Comparison of ENCODE assay signal across 12 mouse cellular contexts in the genomic region with DNA sequence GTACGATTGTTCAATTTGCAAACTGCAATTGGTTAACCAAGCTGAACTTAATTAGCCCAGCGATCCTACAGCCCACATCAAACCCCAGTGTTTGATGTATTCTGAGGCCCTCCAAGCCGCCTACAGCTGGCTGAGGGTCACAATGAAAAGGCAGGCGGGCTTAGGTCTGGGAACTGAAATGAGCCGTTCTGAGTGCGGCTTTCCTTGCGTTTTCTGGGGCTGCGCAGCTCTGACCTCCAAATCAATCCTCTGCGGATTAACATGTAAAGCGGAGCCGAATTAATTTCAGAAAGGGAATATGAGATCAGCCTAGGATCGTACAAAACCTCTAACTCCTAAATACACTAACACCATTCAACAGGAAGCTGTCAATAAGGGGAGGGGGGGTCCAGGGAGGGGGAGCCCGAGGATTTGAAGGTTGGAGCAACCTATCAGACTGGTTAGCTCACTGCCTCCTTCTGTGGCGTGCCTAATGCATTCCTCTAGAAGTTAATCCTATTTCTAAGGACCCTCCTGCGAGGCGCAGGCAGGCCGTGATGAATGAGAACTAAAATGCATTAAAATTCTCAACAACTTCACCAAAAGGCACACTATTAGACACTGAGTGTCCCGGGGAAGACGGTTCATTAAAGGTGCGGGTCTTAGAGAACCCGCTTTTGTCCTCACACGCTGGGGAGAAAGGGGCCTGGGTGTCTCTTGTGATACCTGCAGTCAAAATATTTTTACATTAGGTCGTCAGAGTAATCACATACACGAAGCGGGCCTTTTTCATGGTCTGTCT.
A peak's percentile ranks its signal among the peaks of the same experiment; 100 is the strongest.
DNase-seq lines count a peak whose midpoint lies in the region; ATAC-seq and TF ChIP-seq lines count a peak whose summit lies in the region.
"Had no signal": no experiment of that assay in that cellular context is flagged by ENCODE, and none has a peak within 500 bp of the region (broad histone marks: within the 10 kb centered on the region; RNA-seq: fewer than 3 reads in every experiment).

No protein-coding gene starts in this region.

- peaks cover 31% of the 10 kb centered on the region for H3K27me3 ChIP-seq in kidney, embryonic 15.5 days
- peaks cover 18% of the 10 kb centered on the region for H3K27me3 ChIP-seq in forebrain, embryonic 16.5 days (replicated peaks; ENCODE audit: control insufficient read depth, insufficient read depth, low read length)
- peaks cover 91% of the 10 kb centered on the region for H3K27me3 ChIP-seq in midbrain, embryonic 10.5 days (ENCODE audit: low read depth, poor library complexity, severe bottlenecking)
- H3K27me3 ChIP-seq in kidney, adult 2 months (replicated peaks; ENCODE audit: control insufficient read depth, insufficient read depth, low read length), result no peaks in the 10 kb centered on the region

- H3K27ac ChIP-seq in kidney, embryonic 15.5 days, result no peak overlapping the region
- no peak overlapping the region for H3K27ac ChIP-seq in forebrain, embryonic 16.5 days (ENCODE audit: low read length)
- H3K27ac ChIP-seq in midbrain, embryonic 10.5 days (replicated peaks), result peak overlapping the region; percentile 77
- H3K27ac ChIP-seq in kidney, adult 2 months (ENCODE audit: insufficient read depth, low read depth, low read length), result no peak overlapping the region
- H3K27ac ChIP-seq: liver, embryonic 14.5 days had no signal

- DNase-seq in kidney, postnatal 36 days, result no peak
- peak; percentile 85 for DNase-seq in midbrain, embryonic 10.5 days (ENCODE audit: low spot score)
- peak; percentile 71 for DNase-seq in retina, postnatal 1 day
- no peak for DNase-seq in kidney, adult 2 months
- DNase-seq in spleen, postnatal 14 days (ENCODE audit: low spot score in 2 of 2), result no peak
- DNase-seq in thymus, postnatal 4 days, result no peak
- DNase-seq: gastrocnemius, postnatal 25 days; right cerebral cortex, postnatal 14 days had no signal

- H3K4me3 ChIP-seq in kidney, embryonic 15.5 days (replicated peaks), result no peak overlapping the region
- no peak overlapping the region for H3K4me3 ChIP-seq in forebrain, embryonic 16.5 days (replicated peaks; ENCODE audit: low read length)
- H3K4me3 ChIP-seq in midbrain, embryonic 10.5 days, result peak overlapping the region; percentile 34
- H3K4me3 ChIP-seq in kidney, adult 2 months (ENCODE audit: insufficient read depth, low read depth, low read length), result no peak overlapping the region
- H3K4me3 ChIP-seq: megakaryocyte, embryonic 14.5 days had no signal

- H3K9me3 ChIP-seq in kidney, embryonic 15.5 days (replicated peaks), result no peaks in the 10 kb centered on the region
- no peaks in the 10 kb centered on the region for H3K9me3 ChIP-seq in forebrain, embryonic 16.5 days (ENCODE audit: control insufficient read depth, low read length)
- no peaks in the 10 kb centered on the region for H3K9me3 ChIP-seq in midbrain, embryonic 10.5 days (replicated peaks)
- H3K9me3 ChIP-seq: megakaryocyte, embryonic 14.5 days had no signal

- 0 out of 2 replicates have a peak, but pooled peaks have one; percentile 47 for ATAC-seq in kidney, embryonic 15.5 days (replicated peaks; ENCODE audit: low FRiP score)
- ATAC-seq in forebrain, embryonic 16.5 days, result peak; percentile 74

- no peak for TF ChIP-seq POLR2A in kidney, adult 2 months (IDR thresholded peaks at IDR 0.05; ENCODE audit: low read depth, low read length)

- no peaks in the 10 kb centered on the region for H3K36me3 ChIP-seq in kidney, embryonic 15.5 days
- H3K36me3 ChIP-seq in forebrain, embryonic 16.5 days (ENCODE audit: control insufficient read depth, insufficient read depth), result no peaks in the 10 kb centered on the region
- no peaks in the 10 kb centered on the region for H3K36me3 ChIP-seq in midbrain, embryonic 10.5 days
- no peaks in the 10 kb centered on the region for H3K36me3 ChIP-seq in kidney, adult 2 months (ENCODE audit: control insufficient read depth, insufficient read depth, low read length)

- TF ChIP-seq CTCF in kidney, adult 2 months (conservative IDR thresholded peaks at IDR 0.05; ENCODE audit: insufficient read depth, insufficient read length, low read depth, low read length), result no peak

- peak overlapping the region; percentile 19; the same call in 1 of the 2 replicates for H3K4me2 ChIP-seq in kidney, embryonic 15.5 days
- peak overlapping the region; percentile 21 for H3K4me2 ChIP-seq in forebrain, embryonic 16.5 days (ENCODE audit: low read length)

- WGBS in kidney, embryonic 15.5 days, result 30% methylated on average over 25 of the region's 25 CpGs
- WGBS in forebrain, embryonic 16.5 days, result 4% methylated on average over 25 of the region's 25 CpGs
- WGBS in midbrain, embryonic 10.5 days, result 4% methylated on average over 25 of the region's 25 CpGs
- 75% methylated on average over 25 of the region's 25 CpGs for WGBS in kidney, adult 2 months

- H3K4me1 ChIP-seq in kidney, embryonic 15.5 days, result peaks cover 21% of the 10 kb centered on the region
- H3K4me1 ChIP-seq in forebrain, embryonic 16.5 days (replicated peaks; ENCODE audit: control insufficient read depth, insufficient read depth, low read length), result peaks cover 37% of the 10 kb centered on the region
- H3K4me1 ChIP-seq in midbrain, embryonic 10.5 days, result peaks cover 57% of the 10 kb centered on the region
- H3K4me1 ChIP-seq in kidney, adult 2 months (ENCODE audit: control insufficient read depth, insufficient read depth, low read length), result no peaks in the 10 kb centered on the region

- H3K9ac ChIP-seq in kidney, embryonic 15.5 days, result no peak overlapping the region
- no peak overlapping the region for H3K9ac ChIP-seq in forebrain, embryonic 16.5 days (replicated peaks; ENCODE audit: low read depth, low read length)
- H3K9ac ChIP-seq: liver, embryonic 14.5 days had no signal

Comparison
In these comparisons a context has a peak if more than half of its experiments do, and no peak if none do; other contexts are left out.
1. DNase-seq: peak in midbrain, embryonic 10.5 days (single experiment) and retina, postnatal 1 day (single experiment); none in kidney, postnatal 36 days (0 of 2), kidney, adult 2 months (single experiment), spleen, postnatal 14 days (0 of 2) and thymus, postnatal 4 days (single experiment).